Mouse (Mus musculus) cerebellum, adult 9-10 months (tissue): ENCODE measurements around the gene Nav2.
A peak's percentile ranks its signal among the peaks of the same experiment; 100 is the strongest.

Experiments
- DNase-seq: peaks from one replicate; pipeline ENCODE4 v3.0.0; 2022

The Nav2 gene

DNA sequence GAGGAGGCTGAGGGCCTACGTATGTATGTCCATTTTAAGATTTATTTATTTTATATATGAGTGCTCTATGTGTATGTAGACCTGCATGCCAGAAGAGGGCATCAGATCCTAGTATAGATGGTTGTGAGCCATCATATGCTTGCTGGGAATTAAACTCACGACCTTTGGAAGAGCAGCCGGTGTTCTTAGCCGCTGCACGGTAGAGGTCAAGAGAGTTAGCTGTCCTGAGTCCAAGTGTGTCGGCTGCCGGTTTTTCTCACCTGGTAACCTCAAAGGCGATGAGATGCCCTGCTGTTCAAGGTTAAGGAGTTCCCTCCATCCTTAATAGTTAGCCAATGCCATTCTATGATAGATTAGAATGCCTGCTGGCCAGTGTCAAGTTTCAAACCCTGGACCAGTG, 594.9 kb downstream of the Nav2 start:
- no peak for DNase-seq

DNA sequence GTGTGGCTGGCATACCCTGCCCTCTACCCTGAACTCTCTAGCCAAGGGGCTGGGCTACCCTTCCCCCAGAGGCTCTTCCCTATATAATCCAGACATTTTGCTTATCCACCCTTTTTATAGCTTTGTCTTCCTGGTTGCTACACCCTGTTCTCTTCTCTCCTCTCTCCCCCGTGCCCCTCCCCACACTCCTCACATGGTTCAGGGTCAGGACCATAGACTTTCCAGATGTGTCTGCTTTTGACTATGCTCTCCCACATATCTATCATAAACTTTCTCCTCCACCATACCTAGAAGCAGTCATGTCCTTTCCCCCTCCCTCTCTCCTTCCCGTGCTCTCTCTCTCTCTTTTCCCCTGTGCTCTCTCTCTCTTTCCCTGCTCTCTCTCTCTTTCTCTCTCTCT, 595.4 kb downstream of the Nav2 start:
- no peak for DNase-seq

DNA sequence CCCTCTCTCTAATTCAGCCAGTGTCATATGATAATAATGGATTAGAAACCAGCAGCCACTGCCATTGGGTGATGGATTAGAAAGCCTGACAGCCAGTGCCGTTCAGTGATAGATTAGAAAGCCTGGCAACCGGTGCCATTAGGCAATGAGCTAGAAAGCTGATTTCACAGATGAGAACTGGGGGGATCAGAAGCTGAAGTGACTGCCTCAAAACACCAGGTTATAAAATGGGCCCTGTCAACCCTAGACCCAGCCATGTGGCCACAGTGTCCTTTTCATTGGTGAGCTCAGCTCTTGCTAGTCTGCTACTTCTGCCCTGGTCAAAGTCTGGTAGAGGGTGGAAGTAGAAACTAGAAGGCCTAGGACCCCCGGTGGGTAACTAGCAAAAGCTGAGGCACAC, 595.8 kb downstream of the Nav2 start:
- no peak for DNase-seq

DNA sequence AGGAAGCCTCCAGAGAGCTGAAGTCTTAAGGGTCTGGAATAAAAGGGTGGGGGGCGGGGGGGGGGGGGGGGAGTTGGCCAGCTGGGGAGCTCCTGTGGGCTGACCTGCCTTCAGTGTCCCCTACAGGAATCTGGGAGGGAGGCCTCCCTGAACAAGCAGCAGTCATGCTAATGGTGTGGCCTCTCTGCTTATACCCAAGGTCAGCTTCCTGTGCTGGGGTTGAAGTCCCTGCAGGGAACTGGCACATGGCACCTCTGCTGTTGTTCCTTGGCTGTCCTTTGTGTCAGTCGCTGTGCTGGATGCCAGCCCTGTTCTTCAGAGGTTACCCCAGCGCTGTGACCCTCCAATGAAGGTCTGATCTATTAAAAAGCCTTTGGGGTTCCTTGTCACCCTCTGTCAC, 596.5 kb downstream of the Nav2 start:
- DNase-seq, result no peak

DNA sequence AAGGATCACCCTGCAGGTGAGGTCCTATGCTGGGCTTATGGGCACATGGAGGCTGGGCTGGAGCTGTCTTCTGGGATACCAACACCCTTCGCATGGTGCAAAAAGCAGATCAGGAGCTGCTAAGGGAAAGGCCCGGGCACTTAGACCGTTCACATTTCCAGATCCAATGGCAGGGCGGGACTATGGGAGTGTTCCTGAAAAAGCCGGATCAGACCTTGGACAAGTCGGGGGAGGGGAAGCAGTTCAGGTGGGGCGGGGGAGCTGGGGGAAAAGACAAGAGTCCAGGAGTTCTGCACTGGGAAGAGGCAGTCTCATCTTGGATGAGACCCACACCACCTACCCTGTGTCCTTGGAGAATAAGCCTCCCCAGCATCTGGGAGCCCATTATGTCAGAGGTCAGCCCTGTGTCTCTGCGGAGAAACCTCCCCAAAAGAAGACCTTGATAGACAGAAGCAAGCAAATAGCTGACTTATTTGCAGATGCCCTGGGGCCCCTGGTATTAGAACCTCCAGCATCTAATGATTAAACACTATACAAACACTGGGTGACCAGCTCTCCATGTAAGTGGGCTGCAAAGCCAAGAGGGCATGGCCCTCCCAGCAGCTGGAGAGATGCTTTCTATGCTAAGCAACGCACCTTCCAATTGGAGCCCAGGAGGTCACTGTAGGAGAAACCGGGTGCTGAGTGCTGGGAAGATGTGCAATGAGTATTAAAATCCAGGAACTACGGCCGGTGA, 597.7 kb downstream of the Nav2 start:
- no peak for DNase-seq

DNA sequence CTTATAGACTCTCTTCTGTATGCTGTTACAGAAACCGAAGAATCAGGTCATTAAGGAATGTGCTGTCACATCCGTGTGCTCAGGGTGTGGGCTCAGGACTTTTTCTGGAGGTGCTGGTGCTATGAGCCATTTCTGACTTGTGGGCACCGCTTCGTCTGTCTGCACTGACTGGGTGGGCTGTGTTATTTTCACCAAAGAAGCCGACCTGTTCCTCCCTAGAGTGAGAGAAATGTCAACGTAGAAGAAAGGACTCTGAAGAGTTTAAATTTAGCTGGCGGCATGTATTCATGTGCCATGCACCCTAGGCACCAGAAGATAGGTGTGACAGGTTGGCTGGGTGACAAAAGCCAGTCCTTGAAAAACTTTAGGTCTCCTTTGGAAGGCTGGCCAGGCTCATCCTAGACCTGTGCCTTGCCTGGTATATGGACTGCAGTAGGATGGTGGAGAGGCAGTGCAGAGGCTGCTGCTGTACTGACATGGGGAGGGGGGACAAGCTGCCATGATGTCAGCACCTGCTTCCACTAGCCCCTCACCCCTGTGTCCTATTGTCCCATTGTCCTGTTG, 599.5 kb downstream of the Nav2 start:
- DNase-seq, result no peak

DNA sequence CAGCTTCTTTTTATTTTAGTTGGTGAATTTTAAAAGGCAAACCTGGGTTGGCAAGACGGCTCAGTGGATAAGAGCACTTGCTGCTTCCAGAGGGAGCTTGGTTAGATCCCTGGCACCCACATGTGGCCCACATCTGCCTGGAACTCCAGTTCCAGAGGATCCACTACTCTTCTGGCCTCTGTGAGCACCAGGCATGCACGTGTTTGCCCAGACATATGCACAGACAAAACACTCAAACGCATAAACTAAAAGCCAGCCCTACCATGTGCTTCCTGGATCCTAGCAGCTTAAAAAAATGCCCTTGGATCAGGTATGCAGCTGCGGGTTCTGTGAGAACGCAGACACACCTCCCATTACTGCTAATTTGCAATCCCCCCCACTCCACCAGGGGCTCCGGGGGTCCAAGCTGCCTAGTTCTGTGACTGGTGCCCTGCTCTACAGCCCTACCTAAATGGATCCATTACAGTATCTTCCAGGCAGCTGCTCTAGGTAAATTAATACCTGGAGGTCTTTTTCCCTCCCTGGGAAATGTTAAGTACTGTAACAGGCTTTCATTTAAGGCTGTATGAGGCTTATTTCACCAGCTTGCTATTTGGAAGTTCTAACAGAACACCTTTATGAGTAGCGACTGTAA, 603.4 kb downstream of the Nav2 start:
- no peak for DNase-seq

DNA sequence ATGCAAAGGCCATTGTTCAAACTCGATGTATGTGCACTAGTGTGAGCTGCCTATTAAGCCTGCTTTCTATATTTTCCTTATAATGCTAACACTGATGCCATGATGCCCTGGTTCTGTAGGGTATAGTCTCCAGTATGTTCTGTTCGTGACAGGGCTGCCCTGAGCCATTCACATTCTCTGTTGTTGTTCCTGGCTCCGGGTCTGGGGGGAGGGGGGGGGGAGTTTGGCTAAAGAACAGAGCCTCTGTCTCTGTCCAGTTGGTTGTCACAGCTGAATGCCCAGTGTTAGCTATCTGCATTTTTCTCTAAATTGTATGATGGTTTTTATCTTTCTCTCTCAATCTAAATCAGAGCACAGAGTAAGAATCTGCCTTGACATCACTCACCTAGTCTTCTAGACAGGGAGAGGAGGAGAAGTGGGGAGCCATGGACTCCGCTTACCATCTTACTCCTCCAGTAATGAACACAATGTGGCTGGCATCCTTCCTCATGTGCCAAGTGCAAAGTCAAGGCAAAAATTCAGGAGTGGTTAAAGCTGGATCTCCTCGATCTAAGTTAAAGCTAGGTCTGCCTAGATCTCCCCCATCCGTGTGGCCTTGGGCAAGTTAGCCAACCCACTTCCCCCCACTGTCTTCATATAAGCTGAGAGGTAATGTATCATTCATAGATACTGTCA, 605.4 kb downstream of the Nav2 start:
- no peak for DNase-seq

DNA sequence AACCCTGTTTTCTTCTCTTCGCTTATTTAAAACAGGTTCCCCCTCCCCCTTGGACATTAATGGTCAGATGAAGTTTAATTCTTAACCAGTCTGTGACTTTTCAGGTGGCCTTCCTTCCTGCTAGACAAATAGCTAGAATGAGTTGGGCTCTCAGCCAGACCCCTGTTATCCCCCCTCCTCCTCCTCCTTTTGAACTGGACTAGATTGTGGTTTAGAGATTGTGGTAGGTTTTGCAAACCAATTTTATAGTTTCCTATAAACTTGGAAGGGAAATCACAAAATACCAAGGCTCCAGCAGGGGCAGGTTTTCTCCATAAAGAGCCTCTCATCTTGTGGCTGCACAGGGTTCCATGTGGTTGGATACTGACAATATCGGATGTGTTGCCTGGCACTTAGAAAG, 606.5 kb downstream of the Nav2 start:
- no peak for DNase-seq

DNA sequence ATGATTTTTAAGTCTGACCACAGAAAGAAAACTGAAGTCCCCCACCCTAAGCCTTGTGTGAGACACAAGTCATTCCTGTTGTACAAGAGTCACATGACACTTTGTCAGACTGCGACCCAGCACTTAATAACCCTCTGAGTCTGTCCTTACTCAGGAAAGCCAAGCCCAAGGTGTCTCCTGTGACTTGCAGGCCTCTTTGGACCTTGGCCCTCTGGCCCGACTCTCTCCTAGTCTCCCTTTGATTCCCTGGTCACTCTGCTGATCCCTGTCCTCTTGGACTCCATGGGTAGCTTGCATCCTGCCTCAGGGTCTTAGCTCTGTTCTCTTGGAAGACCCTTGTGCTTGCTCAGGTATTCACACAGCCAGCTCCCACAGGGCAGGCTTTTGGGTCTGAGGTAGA, 612.0 kb downstream of the Nav2 start:
- no peak for DNase-seq

DNA sequence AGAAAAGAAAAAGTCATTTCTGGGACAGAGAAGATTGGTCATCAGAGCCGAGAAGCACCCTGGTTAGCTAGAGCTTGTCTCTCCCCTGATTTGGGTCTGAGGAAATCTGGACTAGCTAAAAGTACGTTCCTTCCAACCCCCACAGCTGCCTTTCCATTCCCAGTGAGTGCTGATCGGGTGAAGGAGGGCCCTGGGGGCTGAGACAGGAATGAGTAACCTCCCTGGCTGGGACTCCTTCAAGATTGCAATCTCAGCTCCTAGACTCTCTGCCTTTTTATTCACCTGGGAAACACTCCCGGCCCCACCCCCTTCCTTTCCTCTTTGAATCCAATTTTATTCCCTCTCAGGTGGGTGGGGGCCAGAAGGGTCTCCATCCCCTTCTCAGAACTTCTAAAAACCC, 612.8 kb downstream of the Nav2 start:
- no peak for DNase-seq

DNA sequence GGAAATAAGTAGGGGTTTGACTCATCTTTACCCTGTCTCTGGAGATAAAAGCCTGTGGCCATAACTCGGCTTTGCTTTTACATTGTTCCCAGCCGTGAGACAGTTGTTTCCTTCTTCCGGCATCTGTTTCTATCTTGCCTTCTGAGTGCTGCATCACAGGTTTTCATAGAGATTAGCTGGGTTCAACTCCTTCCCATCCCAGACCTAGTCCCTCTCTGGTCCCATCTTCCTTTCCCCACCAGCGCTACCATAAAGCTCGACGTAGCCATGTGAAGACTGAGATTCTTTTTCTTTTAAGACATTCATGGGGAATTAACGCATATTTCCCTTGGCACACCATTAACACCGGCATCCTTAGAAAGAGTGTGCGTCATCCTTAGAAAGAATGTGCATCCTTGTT, 613.5 kb downstream of the Nav2 start:
- DNase-seq, result no peak

DNA sequence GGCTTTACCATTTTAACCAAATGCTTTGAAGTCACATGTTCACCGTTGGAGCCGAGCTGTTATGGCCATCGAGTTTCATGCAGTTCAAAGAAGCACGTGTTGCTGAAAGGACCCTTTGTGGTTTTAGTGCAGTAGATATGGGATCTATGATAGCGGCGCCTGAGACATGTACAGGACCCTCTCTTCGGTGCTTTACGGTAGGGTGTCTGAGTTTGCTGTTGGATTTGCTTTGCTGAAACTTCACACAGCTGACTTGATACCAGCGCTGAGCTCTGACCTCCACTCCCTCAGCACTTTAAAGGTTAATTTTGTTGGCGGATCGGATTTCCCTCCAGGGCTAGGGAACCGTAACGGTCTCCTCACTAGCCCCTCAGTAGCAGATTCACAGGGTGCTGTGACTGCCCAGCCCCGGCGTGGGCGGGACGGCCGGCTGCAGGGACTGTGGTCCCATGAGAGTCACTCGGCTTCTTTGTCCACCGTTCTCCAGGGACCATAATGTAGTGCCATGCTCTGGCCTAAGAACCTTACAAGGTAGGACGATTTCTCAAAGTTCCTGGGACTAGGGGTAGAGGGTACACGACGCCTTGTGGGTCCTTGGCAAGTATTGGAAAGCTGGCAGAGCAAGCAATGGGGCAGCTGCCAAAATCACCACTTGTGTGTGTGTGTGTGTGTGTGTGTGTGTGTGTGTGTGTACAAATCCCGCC, 614.0 kb downstream of the Nav2 start:
- no peak for DNase-seq

DNA sequence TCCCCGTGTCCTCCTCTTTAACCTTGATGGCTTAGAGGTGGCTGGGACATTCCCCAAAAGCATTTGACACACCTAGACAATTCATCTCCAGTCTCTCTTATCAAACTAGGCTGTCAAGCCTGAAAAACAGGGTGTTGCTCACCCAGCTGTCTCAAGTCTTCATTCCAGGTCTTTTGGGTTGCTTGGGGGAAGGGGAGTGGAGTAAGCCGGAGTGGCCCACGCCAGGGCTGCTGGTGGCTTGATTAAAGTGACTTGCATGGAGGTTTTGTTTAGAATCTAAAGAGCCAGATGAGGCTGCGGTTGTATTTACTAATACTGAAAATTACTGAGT, 614.6 kb downstream of the Nav2 start:
- DNase-seq, result no peak

DNA sequence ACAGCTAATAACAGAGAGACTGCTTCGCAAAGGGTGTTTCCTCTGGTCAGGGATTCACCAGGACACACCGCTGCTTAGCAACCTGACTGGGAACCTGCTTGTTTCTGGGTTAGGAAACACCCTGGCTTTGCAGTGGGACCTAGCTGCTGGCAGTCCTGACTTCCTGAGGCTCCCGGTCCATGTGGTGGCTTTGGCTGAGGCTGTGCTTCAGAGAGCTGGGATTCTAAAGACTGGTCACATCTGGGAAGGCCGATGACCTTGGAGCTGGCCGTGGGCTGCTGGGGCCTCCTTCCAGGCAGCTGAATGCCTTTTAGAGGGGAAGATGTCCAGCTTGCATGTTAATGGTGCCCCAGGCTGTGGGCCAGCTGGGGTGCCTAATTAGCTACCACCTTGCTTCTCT, 615.2 kb downstream of the Nav2 start:
- no peak for DNase-seq

DNA sequence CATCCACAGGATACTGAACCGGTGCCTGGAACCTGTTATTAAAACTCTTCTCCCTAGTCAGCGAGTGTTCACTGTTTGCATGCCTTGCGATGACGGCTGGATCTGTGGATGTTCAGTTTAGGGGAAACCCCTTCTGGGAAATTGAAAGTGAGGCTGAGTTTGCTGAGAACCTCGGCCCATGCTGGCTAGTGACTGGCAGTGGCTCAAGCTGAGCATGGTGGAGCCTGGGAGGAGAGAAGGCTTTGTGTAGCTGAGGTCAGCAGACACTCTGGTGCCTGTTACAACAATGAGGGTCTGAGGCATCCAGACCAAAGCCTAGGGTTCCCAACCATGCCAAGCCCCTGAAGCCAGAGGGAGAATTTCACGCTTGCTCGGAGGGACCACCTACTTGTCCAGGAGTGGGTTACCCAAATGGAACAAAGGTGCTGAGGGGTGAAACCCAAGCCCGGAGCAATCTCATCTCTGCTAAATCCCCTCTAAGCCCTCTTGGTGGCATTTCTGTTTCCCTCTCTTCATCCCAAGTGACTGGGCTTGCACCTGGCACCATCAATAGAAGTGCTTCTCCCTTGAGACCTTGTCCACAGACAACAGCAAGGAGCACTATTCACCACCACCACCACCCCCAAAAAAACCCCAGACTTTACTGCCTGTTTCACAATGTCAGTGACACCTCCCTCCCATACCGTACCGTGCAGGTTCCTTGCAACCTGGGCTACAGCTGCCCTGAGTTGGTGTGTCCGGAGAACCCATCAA, 617.0 kb downstream of the Nav2 start:
- no peak for DNase-seq

DNA sequence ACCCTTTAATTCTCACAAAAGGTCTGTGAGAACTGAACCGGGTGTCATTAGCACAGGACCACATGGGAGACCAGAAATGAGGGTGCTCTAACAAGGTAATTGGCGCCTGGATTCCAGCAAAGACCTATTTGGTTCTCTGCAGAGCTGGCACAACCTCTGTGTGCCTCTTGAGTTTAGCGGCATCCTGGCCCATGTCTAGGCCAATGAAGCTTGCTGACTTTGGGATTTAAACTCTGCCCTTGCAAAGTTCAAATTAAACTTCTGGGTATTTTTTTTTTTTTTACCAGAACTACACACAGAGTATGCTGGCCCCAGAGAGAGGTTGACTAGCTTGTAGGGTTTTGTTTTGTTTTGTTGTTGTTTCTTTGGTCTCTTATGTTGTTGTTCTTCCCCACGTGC, 617.6 kb downstream of the Nav2 start:
- DNase-seq, result no peak

DNA sequence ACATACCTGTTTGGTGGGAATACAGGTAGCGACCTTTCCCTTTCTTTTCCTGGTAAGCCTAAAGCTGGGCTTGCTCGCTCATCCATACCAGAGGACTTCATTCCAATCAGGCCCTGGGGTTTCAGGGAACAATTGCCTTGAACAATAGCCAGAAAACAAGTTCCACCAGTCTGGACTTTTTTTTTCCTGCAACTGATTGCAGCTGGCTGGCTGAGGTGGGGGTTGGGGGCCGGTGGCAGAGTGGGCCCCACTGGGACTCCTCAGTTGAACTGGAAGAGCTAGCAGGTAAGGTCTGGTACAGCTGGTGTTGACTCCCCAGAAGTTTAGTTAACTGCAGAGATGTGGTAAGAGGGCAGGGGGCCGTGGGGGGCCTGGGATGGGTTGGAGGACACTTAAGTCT, 619.0 kb downstream of the Nav2 start:
- no peak for DNase-seq

DNA sequence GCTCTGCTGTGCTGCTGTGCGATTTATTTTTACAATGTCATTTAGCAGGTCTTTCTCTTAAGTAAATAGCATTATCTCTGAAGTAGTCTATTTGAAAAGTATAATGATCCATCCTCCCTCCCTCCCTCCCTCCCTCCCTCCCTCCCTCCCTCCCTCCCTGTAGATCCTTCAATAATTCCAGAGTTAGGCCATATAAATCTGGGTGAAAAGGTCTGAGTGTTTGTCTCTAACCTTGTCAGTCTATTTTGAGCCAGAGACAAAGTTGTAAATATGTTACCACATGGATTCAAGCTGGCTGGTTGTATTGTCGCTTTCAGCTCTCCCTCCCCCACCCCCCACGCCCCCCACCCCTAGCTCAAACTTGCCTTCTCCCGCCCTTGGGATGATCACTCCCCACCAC, 619.4 kb downstream of the Nav2 start:
- DNase-seq, result no peak

DNA sequence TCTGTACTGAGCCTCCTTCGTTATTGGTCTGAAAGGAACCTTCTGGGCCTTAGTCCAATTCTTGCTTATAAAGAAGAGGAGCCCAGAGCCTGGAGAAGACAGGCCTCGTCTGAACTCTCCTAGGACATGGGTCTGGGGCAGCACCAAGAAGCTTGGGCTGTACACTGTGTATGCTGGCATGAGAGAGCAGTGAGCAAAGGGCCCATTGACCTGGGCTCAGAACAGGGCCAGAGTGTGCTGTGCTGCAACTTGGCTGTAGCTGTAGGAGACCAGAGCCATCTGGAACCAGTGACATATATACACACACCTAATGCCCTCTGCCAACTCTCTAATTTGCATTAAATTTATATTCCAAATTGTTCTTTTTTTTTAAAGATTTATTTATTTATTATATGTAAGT, 621.0 kb downstream of the Nav2 start:
- peak; percentile 33 for DNase-seq

DNA sequence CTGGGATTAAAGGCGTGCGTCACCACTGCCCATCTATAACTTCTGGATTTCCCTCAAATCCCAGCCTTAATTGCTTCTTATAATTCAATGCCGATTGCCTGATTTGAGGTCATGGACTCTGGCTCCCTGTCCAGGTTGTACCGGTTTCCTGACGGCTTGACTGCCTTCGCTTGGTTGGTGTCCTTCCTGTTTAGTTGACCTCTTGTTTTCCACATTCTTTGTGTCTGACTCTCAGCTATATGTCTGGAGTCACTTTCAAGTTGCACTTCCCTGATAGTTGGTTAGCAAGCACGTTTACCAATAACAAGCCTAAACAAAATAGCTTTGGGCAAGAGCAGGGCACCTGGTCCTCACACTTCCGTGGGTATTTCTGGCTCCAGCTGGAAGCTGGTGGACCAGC, 625.1 kb downstream of the Nav2 start:
- DNase-seq, result no peak

DNA sequence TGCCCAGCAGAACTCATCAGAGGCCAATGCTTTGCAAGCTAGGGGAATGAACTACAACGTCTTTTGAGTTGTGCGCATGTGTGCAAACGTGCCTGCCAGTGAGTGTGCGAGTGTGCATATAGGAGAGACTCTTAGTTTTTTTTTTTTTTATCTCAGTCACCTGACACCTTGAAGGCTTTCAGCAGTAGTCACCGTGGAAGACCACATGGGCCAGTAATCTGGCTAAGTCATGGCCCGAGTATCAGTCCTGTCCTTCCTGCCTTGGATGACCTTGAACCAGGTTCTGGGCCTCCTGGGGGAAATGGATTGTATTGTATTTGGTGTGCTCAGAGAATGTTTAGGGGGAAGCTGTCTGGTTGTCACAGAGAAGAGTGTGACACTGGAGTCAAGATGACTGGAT, 625.7 kb downstream of the Nav2 start:
- DNase-seq, result no peak

DNA sequence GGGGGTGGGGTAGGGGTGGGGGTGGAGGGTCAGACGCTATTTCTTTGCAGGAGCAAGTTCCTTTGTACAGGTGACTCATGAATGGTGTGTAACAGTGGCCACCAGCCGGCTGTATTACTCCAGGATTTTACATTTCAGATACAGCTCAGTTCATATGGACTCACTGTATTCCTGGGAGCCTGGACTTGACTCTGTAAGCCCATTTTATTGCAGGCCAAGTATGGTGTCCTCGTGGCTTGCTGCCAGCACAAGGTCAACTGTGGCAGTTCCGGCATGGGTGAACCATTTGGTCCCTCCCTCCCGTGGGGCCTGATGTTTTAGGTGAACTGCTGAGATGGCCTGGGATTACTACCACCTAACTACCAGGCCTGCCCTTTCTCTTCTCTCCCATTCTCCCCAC, 629.8 kb downstream of the Nav2 start:
- no peak for DNase-seq
